Mouse (Mus musculus): ENCODE measurements around the gene Itpk1.

Gene Itpk1

DNA sequence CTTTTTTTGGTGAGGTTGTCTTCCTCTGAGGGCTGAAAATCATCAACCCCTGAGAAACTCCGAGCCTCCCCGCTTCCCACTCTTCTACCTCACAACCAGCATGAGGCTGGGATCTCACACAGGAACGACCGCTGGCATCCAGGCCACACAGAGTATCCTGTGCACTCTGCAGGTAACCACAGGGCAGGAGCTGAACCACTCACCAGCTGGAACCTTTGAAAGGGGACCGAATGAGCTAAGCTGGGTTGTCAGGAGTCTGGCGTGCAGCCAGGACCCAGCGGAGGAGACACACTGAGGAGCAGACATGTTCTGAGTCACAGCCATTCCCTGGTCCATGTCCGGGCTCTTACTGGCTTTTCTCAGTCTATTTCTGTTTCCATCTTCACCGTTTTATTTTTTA lies 111.0 kb downstream of the Itpk1 start:
- peak; percentile 76 to 81 for DNase-seq (ENCODE audit: low spot score in 2 of 2)

DNA sequence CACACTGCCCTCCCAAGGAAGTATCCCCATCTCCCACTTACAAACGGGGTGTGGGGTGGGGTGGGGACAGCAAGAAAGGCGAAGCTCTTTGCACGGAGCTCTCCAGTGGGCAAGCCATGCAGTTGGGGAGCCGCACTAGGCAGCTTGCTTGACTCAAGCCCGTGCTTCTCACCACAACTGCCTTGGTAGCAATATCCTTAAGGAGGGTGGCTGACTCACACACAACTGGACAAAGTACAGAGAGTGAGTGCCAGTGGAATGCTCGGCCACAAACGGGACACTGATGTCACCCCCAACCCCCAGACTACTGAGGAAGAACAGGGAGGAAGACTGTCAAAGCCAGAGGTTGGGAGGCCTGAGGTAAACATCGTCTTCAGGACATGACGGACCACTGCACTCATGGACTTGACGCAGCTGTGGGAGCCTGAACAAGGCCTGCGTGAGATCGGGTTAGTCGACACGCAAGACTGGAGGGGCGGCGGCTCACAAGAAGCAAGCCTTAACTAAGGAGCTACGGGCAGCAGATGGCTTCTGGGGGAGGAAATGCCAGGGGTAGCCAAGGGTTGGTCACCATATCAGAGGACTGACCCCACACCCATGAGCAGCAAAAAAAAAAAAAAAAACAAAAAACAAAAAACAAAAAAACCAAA lies 113.9 kb downstream of the Itpk1 start:
- DNase-seq (ENCODE audit: low spot score in 2 of 2), result no peak

DNA sequence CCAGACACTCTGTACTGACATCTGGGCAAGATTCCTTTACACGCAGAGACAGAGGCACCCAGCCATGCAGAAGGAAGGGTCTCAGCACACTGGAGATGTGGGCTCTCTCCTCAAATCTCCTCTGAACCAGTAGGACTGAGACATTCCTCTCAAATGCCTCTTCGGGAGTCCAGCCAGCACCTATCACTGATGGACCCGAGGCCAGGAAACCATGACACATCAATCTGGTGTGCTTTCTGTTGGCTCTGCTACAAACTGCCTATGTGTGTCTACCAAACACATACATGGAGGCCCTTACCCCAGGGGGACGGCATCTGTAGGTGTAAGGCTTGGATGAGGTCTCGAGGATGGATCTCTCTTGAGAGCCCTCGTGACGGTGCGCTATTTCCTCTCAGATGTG lies 117.6 kb downstream of the Itpk1 start:
- no peak for DNase-seq (ENCODE audit: low spot score in 2 of 2)

DNA sequence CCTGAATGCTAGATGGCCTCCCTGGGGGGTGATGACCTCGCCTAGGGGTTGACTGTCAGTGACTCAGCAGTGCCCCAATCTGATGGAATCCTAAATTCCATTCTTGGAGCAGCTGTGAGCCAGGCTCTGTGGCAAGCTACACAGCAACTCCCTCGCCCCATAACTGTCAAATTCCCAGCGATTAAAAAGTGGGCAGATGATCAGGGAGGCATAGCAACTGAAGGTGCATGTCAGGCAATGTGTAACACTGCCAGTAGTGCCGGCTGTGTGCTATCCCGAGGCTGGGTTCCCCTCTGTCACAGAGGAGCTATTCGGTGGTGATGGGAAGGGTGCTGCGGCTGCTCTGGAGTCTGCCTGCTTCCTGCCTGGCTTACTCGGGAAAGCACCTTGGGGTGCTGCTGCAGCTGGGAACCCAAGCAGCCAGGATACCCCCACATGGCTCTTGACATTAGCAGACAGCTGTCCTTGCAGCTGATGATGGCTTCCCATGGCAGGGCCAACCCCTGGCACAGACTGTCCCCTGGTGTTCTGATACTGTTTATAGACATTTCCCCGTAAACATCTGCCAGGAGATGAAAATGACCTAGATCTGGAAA lies 118.3 kb downstream of the Itpk1 start:
- peak in 1 of 2 experiments; percentile 58 for DNase-seq (ENCODE audit: low spot score in 2 of 2)

DNA sequence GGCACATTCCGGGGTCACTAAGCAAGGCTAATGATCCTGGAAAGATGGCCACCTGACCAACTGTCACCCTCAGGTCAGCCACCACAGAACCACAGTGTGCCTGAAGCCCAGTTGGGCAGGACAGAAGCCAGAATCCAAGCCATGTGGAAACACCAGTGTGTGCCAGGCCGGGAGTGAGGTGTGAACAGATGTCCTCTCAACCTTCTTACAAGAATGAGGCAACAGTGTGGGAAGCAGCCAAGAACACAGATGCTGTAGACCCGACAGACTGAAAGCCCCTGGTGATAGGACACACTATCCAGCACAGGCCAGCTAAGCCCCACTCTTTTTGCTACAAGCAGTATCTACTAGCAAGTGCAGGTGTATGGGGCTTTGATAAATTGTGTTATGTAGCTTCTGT lies 119.3 kb downstream of the Itpk1 start:
- peak; percentile 52 to 70 for DNase-seq (ENCODE audit: low spot score in 2 of 2)

DNA sequence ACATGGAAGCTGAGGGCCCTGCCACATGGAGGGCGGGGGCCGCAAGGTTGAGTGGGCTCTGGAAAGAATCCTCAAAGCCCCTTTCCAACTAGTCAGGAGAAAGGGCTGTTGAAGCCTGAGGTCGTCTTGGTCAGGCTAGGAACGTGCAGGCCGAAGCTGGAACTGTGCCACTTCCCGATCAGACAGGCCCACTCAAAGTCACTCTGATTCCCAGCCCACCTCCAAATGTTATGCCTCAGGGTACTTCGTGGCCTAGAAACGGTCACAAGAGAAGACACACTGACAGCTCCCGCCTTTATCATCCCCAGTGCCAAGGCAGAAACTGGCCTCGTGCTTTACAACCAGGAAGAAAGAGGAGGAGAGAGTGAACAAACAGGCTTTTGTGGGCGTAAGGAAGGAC lies 122.3 kb downstream of the Itpk1 start:
- no peak for DNase-seq (ENCODE audit: low spot score in 2 of 2)

DNA sequence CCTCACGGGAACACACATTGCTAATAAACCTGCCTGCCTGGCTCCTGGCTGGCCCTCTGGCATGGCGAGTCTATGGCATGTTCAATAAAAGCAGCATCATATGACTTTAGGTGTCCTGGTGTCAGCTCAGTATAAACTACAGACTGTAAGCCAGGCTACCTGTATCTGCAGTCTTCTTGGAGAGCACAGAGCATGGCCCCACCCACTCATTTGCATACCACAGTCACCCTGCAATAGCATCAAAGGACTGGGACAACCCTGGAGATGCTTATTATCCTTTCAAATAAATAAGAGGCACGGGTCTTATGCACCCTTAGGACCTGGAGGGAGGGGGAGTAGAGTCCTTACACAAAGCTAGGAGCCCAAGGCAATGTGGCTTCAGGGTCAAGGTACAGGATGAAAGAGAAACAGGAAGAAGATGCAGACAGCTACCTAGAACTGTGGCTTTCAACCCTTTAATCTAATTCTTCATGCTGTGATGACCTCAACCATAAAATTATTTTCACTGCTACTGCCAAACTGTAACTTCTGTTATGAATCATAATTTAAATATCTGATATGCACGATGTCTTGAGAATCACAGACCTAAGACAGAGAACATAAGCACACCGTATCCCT lies 123.0 kb downstream of the Itpk1 start:
- DNase-seq (ENCODE audit: low spot score in 2 of 2), result no peak

DNA sequence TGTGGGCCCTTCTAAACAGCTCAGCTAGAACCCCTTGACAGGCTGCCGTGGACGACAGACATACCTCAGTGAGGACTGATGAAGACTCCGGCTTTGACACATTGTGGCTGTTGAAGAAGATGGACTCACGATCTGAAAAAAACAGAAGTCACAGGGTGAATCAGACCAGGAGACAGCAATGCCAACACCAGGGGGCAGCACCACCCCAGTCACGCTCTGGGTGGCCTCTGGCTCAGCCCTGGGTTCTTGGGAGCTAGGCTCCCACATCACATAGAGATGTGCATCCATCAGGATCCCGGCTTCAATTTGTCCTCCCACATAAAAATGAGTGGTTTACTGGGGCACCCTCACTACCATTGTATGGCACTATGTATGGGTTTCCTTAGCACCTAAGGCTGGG lies 125.7 kb downstream of the Itpk1 start:
- DNase-seq (ENCODE audit: low spot score in 2 of 2), result peak; percentile 62 to 85

DNA sequence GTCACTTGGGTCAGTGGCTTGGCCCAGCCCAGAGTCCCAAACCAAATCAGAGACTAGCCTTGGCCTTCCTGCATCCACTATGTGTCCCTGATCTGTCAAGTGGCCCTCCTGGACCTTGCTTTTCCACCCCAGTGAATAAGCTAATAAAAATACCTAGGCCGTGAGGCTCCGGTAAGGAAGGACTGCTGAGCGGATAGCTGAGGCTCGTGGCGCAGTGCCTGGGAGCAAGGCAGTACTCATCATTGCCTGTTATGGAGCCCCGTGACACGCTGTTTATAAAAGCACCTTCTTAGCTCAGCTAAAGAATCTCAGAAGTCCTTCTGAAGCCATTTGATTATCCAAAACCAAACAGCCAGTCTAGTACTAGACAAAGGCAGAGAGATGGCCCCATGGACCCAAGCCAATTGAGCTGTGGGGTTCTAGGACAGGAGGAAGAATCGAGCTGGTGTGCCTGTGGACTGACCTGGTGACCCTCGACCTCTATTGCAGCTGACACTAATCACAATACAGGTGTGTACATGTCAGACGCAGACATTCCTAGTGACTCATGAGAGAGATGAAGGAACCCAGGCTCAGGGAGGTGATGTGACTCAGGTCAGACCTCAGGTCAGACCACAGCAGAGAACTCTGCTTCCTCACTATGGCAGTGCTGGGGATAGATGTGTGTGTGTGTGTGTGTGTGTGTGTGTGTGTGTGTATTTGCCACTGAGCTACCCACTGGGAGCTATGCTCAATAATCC lies 127.9 kb downstream of the Itpk1 start:
- no peak for DNase-seq (ENCODE audit: low spot score in 2 of 2)

DNA sequence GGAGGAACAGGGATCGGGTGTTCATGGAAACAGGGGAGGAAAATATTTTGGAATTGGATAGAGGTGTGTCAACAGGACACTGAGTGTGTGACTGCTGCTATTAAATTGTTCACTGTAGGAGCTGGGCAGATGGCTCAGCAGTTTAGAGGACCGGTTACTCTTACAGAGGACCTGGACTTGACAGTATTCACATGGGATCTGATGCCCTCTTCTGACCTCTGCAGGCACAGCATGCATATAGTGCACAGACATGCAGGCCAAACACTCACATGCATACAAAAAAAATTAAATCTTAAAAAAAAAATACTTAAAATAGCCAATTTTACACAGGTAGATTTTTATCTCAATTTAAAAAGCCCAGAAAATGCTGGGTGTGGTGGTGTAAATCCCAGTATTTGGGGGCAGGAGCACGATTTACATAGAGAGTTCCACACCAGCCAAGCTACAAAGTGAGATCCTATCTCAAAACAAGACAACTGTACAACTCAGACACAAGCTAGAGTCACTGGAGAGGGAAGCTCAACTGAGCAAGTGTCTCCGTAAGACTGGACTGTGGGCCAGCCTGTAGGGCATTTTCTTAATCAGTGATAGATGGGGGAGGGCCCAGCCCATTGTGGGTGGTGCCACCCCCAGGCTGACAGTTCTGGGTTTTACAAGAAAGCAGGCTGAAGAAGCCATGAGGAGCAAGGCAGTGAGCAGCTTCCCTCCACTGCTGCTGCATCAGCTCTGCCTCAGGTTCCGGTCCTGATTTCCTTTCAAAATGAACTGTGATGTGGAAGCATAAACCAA lies 129.0 kb downstream of the Itpk1 start:
- no peak for DNase-seq (ENCODE audit: low spot score in 2 of 2)

DNA sequence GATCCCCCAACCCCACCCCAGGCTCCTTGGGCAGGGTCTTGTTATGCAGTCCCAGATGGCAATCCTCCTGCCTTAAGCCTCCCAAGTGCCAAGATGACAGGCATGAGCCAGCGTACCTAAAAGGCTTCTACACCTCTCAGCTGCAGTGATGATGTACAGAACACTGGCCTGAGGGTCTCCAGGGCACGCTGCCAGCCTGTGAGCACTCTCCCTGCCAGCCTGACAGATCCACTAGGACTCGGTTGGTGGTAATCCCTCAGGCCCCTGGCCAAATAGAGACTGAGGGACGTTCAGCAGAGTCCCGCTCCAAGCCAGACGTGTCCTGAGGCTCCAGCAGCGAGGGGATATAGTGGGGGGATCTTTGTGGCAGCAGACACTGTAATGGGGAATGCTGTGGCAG lies 131.7 kb downstream of the Itpk1 start:
- DNase-seq (ENCODE audit: low spot score in 2 of 2), result no peak

DNA sequence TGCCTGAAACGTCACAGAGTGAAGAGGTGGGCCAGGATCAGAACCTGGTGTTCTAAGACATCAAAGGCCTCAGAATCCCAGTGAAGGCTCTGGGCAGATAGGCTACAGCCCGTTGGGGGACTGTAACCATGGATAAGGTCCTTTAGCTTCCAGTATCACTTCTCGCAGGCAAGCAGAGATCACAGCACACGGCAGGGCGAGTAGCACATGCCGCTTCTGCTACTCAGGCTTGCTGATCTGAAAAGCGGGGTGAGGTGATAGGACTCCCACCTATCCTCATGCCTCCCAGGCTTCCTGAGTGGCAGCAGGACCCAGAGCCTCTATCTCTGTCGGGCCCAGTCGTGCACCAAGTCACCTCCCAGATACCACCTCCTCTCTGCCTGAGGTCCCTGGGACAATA lies 133.1 kb downstream of the Itpk1 start:
- no peak for DNase-seq (ENCODE audit: low spot score in 2 of 2)

DNA sequence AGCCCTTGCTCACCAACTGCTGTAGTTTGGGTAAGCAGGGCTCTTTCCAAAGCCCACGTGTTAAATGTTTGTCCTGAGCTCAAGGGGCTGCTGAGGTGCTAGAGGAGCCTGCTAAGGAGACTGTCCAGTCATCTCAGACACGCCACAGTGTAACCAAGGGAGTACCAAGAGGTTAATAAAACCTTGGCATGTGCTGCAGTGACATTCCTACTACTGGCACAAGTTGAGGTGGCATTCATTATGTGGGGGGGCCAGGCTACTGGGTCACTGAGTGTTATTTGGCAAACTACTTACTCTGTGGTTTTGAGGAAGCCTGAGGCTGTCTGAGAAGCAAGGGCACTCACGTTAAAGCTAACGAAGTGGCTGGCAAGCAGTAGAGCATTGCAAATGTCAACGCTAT lies 134.0 kb downstream of the Itpk1 start:
- no peak for DNase-seq (ENCODE audit: low spot score in 2 of 2)

DNA sequence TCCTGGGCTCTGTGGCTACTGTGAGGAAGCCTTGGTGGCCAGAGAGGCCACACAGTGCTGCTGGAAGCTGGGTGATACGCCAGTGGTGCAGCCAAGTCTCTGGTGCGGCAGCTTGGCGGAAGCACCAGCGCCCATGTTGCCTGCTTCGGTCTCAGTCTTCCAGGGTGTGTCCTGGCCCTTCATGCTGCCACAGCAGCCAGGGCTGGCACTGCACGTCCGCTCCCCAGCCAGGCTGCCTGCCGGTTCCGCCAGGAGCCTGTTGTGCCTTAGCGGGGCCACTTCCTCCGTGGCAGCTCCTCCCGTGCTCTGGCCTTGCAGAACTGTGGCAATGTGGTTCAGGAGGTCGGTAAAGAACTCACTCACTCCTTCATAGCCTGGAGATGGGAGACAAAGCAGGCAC lies 134.6 kb downstream of the Itpk1 start:
- no peak for DNase-seq (ENCODE audit: low spot score in 2 of 2)

DNA sequence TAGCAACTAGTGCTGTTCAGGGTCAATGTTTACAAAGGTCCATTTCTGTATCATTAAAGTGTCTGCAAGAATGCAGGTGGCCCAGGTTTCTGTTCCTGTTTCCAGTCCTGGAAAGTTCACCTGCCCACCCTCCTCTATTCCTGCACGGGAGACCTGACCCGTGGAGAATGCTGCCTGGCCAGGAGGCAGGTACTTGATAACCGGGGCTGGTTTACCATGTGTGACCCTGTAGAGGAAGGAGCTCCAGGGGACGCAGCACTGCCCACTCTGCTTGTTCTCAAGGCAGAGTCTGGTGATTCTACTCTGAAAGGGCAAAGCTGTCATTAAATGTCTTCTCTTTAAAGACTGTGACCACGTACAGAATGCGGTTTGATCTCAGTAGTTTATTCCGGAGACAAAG lies 136.5 kb downstream of the Itpk1 start:
- DNase-seq (ENCODE audit: low spot score in 2 of 2), result no peak

DNA sequence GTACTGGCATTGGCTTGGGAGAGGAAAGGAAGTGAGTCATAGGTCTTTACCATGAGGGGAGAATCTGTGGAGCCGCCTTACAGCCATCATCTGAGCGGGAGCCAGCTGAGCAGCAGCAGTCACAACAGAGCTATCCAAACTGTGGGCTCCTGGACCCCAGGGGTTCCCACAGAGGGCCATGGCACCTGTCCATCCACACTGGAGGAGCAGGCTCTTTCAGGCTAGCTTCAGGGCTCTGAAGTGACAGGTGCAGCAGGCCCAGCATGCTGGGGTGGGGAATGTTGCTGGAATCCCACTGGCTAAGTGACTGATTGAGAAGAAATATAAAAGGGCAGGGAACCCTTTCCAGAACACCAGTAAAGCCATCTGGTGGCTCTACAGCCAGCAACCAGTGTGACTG lies 137.8 kb downstream of the Itpk1 start:
- no peak for DNase-seq (ENCODE audit: low spot score in 2 of 2)

DNA sequence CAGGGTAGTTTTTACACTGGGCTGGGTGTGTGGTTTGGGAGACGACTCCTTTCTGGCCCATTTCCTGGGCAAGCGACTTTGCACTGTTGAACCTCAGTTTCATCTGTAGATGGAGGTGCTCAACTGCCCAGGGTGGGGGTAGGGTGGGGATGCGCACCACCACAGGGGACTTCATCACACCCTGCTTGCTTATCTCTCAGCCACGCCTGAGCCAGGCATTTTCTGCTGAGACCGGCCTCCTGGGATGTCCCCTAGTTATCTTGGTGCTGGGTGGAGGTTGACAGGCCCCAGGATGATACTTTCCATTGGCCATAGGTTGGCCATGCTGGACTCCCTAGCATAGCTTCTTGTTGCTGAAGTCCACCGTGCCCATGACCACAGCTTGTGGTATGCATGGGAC lies 139.6 kb downstream of the Itpk1 start:
- no peak for DNase-seq (ENCODE audit: low spot score in 2 of 2)

DNA sequence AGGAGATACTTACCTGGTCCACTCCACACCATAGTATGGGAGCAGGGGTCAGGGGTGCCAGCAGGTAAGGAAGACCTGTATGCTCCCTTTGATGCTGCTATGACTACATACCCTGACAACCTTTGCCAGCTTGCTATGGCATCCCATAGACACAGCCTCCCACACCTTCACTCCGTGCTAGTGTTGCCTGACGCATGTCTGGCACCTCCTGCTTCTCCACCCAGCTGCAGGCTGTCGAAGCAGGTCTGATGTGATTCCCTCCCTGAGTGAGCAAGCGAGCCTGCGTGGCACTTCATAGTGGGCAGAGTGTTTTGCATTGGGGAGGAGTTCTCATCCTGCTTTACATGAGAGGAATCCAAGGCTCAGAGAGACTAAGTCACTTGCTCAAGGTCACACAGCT lies 147.4 kb downstream of the Itpk1 start:
- DNase-seq (ENCODE audit: low spot score in 2 of 2), result no peak

DNA sequence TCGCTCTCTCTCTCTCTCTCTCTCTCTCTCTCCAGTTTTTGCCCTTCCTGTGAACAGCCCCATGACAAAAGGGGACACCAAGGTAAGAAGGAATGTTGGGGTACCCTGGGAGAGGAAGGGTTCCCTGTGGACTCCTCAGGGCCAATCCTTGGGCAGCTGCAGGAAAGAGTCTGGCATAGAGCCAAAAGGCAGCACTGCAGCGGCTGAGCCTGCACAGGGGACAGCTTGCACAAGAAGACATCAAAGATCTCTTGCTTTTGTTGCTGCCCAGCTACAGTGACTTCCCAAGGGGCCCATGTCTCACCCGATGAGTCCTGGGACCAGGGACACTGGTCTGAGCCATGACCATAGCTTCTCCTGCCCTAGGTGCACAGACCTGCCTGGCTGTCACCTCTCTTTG lies 148.9 kb downstream of the Itpk1 start:
- no peak for DNase-seq (ENCODE audit: low spot score in 2 of 2)

DNA sequence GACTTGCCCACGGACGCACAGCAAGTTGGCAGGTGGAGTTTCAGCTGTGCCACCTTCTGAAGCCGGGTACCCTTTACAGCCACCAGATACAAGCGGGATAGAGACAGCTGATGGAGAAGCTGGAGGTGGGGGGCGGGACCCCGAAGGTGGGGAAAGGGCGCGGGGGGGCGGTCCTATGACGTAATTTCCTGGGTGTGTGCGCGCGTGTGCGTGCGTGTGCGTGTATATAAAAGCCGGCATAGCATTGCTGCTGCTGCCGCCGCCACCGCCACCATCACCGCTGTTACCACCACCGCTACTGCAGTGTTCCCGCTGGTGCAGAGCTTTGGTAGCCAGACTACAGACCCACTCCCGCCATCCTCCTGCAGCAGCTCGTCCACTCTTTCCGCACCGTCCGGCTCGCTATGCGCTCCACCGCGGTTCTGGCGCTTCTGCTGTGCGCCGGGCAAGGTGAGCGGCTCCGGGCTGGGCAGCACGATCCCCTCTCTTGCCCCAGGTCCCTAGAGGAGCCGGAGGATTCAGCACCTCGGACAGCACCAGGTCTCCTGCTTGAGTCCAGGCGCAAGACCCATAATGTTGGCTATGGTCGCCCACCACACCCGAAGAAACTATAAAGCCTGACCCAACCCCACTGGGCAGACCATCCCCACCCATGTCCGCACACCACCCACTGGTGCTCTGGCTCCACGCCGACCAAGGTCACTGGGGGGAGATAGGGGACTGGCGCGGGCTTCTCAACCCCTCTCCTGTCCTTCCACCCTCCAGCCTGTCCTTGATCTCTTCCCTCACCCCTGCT lies 149.8 kb downstream of the Itpk1 start, which contains the start of gene Chga:
Gene Chga, plus strand, starts transcription at position 249 of the 796 bp plus-strand sequence.
- DNase-seq (ENCODE audit: low spot score in 2 of 2), result peak; percentile 93

DNA sequence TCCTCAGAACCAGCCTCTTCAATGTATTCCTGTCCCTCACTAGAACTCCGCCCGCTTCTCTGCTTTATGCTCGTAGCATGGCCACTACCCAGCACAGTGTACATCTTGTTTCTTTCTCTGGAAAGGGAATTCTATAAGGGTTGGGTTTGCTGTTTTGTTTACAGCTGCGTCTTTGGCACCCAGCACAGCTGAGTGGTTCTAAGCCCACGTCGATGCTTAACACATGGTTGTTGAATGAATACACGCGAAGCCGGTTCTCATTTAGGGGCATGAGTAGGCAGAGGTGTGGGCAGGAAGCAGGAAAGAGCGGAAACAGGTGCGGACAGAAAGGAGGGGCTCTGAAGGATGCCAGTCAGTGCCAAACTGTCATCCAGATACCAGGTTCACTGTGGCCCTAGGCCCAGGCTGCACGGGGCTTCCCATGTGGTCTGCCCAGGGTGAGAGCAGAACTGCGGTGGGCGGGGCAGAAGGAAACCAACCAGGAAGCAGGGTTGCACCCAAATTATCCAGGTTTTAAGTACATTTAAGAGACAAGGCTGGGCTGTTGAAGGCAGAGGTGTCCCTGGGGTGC lies 150.9 kb downstream of the Itpk1 start:
- DNase-seq (ENCODE audit: low spot score in 2 of 2), result no peak
